Mouse (Mus musculus): ENCODE measurements at regions not wholly inside any gene's neighbourhood (a gene's known extent, or its start where the extent isn't known, plus 50 kb on each side); places are given as distances from the start of the nearest gene placed in this dataset.

DNA sequence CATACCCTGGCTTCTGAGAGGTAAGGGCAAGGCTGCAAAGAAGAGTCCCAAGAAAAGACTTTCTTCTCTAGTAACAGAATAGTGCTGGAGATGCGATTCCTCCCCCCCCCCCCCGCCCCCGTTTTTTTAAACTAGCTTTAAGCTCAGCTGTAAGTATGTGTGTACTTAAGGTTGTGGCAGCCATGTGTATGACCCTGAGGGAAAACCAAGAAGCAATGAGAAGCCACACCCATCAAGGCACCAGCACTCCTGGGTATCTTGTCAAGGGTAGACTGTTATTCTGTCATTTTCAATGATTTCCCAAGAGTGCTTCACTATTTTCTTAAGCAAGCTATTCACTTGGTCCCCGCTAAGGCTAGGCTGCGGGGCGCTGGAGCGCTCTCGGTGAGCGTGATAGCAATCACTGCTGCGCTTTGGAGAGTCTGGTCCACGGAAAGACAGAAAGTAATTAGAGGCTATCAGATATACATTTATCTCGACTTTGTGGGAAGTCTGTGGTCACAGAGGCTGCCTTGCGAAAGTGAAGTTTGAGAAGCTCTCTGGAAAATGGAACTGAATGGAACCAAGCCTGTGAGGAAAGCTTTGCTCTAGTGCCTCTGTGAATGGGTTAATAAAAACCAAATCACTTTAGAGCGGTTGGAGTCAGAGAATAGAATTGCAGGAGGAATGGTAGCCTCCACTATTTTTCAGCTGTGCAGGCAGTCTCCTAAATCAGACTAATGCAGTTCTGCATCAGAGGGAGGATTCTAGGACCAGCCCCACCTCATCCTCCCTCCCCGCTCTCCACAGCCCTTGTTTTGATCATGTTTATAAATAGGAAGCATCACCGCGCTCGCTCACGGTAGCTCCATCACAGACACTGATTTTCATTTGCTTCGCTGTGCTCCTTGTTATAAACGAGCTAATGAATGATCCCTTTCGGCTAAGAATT lies 114.8 kb upstream of the Bmp2 start:
- no peak for DNase-seq (ENCODE audit: low read depth)

DNA sequence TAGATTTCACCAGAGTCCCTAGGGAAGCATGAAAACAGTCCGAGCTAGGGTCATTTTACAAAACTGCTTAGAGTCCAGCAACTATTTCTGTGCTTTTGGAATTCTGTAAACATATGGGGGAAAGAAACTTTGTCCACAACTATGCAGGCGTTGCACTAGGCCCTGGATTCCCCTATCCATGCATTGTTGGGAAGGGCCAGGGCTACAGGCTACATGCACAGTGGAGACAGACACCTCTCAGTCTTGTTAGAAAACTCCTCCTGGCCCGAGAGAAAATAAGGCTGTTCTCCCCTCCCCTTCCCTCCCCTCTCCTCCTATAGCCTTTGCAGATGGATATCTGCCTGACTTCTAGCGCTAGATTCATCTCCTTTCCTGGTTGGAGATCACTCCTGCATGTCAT lies 113.9 kb upstream of the Bmp2 start:
- no peak for DNase-seq (ENCODE audit: low read depth)

DNA sequence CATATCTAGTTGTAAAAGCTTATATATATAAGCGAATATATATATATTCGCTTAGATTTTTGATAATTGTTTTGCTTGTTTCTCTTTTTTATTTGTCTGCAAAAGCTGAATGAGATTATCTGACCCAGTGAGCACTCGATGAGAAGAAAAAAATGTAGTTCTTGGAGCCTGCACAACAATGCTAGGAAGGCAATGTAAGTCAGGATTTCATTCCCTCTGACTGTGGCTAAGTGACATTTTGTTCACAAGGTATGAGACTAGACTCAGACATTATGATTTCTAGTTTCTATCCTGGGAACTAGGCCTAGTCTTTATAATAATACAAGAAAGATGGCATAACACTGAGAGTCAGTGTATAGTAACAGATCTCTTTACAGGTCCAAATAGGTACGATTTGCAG lies 108.9 kb upstream of the Bmp2 start:
- no peak for DNase-seq (ENCODE audit: low read depth)

DNA sequence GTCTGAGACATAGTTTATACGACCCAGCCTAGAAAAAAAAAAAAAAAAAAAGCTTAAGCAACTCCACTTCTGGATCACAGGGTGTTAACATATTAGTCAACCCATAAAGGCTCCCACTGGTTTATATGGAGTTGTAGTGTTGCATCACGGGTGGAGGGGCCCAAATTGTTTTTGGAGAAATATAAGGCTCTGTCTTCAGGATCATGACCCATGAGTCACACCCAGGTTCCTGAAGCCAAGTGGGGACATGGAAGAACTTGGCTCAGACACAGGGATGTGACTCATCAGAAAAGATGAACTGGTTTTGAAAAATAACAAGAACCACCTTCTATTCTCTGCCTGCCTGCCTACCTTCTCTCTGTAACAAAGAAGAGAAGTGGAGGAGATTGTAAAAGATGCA lies 108.5 kb upstream of the Bmp2 start:
- DNase-seq (ENCODE audit: low read depth) = no peak

DNA sequence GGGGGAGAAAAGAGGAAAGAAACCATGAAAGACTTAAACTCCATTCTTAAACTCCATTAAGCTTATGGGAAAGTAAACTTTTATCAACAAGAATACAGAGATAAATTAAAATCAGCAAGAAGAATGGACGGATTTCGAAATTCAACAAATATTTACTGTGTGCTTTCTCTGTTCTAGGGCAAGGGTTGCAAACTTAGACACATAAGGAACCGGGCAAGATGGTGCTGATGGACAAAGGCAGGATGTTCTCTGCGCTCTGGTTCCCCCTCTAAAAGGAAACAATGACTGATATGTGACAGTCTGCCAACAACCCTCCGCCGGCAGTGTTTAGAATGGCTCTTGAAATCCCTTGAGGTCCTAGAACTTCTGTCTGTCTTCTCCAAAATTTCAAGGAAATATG lies 99.0 kb upstream of the Bmp2 start:
- no peak for DNase-seq (ENCODE audit: low read depth)

DNA sequence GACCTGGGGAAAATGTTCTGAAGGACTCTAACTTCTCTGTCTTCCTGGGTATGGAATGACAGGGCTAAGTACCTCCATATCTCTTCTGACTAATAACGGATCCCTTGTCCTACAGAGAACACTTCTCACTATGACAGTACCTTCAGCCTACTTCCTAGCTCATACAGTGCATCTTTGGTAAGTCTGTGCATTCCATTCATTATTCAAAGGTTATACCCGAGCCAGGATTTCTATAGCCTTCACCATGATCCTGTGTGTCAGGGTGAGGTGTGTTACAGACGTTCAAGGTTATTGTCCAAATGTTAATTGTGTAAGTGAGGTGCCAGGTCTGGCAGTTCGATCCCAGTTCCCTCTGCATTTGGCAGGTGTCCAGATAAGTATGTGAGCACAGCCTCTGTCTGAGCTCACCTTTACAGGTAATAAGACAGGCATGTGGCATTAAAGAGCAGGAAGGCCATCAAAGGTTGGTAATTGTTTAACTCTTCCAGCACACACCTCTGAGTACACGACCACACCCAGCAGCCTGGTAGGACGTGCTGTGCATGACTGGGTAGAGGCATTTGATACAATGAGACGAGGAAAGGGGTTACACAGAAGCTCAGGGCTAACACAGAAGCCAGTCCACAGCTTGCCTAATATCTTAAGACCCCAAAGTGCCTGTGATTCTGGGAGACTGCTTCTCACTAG lies 96.3 kb upstream of the Bmp2 start:
- no peak for DNase-seq (ENCODE audit: low read depth)

DNA sequence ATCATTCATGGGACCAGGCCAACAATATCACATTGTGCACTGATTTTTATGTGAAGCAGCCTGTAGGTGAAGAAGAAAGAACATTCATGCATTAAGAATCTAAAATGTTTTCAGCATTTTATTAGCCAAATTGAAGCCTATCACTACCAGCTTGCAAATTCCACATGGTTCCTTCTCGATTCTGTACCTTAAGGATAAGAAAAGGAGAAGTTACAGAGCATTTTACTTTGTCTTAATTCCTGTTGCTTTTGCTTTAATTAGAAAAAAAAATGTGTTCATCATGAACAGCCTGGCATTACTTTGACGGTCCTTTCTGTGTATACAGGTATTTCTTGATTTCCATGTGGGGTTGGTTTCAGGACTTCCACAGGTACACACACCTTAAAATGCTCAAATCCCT lies 95.2 kb upstream of the Bmp2 start:
- no peak for DNase-seq (ENCODE audit: low read depth)

DNA sequence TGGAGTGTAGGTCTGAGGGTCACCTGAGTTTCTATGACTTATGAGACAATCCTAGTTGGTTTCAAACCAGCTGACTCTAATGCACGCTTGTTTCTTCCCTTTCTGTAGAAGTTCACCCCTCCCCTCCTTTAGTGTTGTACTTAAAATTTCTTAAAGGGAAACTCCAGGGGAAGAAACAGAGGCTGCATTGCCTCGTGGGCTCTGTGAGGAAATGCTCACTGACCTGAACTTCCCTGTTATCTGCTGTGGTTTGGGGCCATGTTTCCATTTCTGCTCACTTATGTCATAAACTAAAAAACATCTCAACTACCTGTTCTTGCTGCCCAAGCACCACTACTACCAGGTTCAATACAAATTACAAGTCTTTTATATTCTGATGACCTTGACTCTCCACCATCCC lies 93.2 kb upstream of the Bmp2 start:
- no peak for DNase-seq (ENCODE audit: low read depth)

DNA sequence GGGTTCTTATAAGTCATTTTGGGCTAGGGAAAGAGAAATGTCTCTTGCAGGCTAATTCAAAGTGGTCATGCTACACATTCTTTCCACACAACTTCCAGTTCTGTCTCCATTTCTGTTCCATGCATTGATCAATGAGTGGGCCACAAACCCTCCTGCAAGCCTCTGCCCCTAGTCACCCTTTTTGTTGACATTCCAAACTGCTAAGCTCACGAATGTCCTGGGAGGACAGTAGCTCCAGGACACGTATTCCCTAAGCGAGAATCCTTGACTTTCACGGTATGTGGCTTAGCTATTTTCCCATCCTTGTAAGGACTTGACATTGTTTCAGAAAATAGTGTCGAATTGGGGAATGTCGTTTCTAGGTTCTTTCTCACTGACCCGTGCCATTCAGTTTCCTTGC lies 91.1 kb upstream of the Bmp2 start:
- no peak for DNase-seq (ENCODE audit: low read depth)

DNA sequence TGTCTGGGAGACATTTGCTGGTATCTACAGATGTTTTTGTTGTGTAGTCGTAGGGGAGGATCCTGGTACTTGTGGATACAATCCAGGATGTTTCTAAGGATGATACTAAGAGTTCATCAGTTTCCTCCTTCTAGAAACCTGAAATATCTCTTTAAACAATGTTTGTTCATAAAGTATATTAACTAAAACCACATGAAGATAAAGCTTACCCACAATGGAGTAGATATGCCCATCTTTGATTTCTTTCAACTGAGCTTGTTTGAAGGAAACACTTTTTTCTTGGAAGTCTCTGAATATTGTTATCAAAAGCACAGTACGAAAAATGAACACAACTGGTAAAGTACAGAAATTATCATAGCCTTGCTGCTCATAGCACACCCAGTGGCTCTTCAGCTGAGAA lies 89.6 kb upstream of the Bmp2 start:
- no peak for DNase-seq (ENCODE audit: low read depth)

DNA sequence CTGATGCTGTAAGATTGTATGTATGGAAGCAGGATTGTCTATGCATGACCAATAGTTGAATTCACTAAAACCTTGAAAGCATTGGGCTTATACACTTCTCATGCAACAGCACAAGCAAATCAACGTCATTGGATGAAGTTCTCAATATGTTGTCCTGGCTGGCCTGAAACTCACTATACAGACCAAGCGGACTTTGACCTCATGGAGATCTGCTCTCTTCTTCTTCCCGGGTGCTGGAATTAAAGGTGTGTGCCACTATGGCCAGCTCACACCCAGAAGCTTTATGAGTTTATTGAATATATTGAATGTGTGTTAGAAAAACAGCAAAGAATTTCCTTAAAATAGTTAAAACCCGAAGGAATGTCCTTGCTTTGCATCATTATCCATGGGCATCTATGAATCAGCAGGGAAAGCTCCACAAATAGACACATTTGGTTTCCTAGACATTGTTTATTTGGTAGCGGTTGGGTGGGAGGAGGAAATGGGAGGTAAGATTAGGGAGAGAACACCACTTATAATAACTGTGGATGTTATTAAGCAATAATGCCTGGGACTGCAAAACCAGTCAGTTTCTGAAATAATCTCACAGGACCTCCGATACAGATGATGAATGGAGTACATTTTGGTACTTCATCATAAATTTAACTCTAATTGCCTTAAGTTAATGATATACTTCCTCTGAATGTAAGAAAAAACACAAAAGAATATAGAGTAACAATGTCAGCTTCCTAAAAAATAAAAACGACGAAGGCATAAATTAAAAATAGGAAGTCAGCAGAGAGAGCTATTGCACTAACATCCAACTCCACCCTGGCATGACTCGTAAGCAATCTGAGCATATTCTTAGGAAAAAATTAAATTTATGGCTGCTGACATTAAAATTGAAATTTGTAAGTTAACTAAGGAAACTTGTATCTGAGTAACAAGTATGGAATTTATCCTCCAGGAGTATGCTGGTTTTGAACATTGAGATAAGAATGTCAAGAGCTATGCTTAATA lies 84.5 kb upstream of the Bmp2 start:
- no peak for DNase-seq (ENCODE audit: low read depth)

DNA sequence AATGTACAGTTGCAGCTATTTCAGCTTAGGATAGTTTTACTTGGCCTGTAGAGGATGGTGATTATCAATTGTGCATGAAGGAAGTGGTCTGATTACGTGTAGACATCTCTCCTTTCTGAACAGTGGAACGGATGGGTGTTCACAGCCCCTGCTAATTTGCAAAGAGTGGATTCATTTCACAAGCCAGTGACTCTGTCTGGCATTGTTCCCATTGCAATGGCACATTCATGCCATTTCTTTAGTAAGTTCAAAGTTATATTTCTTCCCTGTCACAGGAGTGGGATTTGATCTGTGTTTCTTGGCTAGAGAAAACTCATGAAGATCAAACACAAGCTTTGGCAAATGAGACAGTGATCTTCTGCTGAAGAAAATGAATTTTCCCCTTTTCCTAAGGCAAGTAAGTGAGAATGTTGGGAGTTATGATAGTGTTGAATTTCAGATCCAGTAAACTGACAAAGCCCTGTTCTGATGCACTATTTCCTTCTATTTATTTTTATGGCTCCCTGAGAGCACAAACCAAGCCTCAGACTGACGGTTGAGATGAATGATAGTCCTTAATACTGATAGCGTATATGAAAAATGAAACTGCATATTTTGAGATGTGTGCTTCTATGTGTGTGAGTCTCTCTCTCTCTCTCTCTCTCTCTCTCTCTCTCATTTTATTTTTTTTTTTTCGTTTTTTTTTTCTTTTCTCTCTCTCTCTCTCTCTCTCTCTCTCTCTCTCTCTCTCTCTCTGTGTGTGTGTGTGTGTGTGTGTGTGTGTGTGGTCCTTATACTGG lies 78.8 kb upstream of the Bmp2 start:
- no peak for DNase-seq (ENCODE audit: low read depth)

DNA sequence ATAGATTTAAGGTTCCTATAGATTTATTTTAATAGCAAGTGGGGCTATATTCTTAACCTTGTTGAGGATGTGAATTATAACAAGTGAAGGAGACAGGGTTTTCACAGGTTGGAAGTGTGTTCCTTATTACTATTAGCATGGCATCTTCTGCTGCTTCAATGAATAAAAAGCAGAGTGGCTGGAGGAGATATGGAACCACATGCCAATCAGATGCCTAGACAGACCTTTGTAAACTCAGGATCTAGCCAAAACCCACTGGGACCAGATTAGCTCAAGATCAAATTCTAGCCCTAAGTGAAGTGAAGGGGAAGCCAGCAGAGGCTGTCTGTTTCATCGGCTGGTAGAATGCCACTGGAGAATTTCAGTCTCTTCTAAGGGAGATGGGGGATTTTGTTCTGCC lies 77.8 kb upstream of the Bmp2 start:
- no peak for DNase-seq (ENCODE audit: low read depth)

DNA sequence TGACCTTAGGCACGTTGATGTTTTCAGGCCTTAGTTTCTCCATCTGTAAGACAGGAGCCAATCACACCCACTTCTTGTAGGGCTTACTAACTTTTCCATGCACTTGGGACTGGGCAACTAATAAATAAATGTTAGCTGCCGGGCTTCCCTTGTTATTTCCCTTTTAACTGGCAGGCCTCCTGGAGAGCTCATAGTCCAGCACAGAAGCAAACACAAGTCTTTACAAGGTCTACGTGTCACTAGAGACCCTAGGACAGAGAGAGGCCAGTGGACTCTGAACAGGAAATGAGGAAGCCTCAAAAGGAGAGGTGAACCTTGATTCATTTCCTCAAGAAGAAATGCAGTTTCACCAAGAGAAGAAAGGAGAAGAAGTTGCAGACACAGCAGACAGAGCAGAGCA lies 71.1 kb upstream of the Bmp2 start:
- no peak for DNase-seq (ENCODE audit: low read depth)

DNA sequence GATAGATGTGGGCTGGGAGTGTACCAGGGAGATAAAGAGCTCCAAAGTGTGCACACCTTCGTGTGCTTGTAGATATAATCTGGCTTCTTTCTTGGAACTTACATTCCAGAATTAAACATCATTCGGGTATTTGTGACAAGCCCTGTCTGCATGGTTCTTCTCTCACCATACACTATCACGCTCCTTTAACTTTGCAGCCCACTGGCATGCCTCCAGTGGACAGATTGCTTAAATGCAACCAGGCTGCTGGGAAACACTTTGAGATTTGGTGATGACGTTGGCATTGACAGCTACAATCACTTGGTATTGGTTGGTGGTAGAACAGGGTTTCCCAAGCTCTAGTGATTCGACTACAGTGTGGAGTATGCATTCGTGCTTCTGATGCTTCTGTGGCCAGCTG lies 70.7 kb upstream of the Bmp2 start:
- DNase-seq (ENCODE audit: low read depth) = no peak

DNA sequence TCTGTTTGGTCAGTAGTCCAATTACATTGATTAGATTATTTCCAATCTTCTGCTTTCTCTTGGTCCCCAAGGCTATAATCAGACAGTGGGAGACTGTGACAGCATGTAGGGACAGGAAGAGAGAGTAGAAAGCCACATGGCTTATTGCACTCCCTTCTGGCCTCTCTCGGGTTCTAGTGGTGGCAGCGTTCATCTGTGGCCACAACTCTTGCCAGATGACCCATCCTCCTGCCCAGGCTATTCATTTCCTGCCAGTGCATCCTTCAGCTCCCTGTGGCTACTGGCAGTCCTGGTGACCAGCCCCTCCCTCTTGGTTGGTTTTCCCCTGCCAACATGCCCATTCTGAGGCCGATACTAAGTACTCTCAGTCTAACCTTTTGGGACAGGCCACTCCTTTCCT lies 70.2 kb upstream of the Bmp2 start:
- DNase-seq (ENCODE audit: low read depth) = no peak

DNA sequence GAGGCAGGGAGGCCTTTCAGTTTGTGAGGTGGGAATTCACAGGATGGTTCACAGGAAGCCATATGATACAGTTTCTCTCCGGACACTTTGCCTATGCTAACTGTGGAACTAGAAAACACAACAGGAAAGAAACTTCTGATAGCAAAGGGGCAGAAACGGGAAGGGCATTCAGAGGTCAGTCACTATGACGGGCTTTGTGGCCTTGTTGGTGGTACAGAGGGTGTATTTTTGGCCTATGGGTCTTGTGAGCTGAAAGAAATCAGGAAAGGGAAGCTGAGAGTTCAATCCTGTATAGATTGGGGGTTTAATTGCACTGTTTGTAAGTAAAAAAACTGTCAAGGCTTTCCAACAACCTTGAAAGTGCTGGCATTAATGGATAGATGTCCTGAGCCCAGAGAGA lies 56.5 kb upstream of the Bmp2 start:
- no peak for DNase-seq (ENCODE audit: low read depth)

DNA sequence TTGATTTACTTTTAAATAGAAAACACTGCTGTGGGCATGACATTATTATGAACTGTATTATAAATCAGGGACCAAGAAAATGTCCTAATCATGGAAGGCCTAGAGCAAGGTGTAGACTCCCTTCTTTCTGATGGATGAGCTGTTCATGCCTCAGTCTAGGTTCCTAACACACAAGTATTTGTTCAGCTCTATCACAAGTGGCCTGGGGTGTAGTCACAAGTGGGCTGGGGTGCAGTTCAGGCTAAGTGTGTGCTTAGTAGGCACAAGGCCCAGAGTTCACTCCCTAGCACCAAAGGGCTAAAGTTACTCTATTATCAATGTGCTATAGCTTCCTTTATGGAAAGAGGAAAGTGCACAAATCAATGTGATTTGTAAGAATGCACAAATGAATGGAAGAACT lies 55.6 kb upstream of the Bmp2 start:
- DNase-seq (ENCODE audit: low read depth) = no peak

DNA sequence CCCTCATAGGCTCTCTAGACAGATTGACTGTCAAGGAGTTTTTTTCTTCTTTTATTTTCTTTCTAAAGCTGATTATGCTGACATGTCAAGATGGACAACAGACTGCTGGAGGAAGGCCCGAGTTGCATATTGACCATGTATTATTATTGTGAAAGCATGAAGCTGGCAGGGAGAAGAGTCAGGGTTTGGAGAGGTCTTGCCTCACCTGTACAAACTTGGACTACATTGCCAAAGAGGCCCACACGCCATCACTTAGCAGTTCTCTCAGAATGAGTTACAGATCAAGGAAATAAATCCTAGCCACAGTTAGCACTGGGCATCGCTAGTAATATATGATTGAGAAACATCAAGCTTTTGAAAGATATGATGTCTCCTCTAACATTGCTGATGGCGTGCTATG lies 54.9 kb upstream of the Bmp2 start:
- DNase-seq (ENCODE audit: low read depth) = no peak

DNA sequence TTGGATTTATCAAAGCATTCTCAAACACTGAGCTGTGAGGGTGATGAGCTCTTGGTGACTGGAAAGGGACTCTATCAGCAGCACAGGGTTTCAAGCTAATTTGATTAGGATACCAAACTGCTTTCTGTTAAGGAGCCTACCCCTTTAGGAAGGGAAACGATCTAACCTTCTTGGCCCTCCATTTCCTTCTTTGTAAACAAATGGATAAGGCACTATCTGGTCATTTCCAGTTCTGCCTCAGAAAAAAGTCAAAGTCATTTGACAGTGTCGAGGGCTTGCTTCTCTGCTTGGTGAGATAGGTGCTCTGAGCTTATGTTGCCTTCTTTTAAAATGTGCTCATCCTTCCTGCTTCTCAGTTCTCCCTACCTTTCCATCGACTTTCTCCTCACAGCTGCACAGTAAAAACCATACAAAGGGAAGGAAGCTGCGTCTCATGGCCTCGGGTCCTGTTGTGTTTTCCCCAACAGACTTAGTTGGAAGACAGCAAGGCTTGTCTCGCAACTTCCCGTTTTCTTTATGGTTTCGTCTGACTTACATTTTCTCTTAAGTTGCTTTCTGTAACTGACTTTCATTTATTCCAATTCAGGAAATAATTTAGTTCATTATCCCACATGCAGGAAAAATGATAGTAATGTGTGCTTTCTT lies 54.3 kb upstream of the Bmp2 start:
- no peak for DNase-seq (ENCODE audit: low read depth)

DNA sequence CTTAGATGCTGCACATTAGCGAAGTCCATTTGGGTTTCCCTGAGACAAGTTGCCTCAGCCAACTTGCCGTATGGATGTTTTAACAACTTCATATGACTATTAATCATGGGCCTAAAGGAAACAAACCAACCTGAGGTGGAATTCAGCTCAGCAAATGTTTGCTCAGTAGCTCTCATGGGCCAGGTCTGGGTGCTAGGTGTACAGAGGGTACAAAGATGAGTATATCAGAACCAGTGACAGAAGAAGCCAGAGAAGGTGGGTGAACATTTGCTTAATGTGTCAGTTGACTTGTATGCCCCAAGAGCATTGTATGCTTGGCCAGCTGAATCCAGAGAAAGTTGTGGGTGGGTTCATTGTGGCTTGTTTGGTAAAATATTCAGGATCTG lies 53.8 kb upstream of the Bmp2 start:
- DNase-seq (ENCODE audit: low read depth) = no peak

All from induced T-regulatory cell, adult 2 months (primary cell).